Mouse (Mus musculus): Measurements from ENCODE around the gene Ttll6. TPM values are rescaled to one million over a fixed set of nuclear protein-coding genes. Genes with fewer than 3 reads are reported as not detected.

Gene Ttll6
- polyA plus RNA-seq, 1 experiment from 2014 or later, result not detected

- Histone ChIP-seq H3K36me3 (ENCODE audit: control insufficient read depth, insufficient read depth, low read length) (no peaks in the 10 kb centered on the region), H3K4me1 (replicated peaks; ENCODE audit: control insufficient read depth, insufficient read depth, low read length) (peaks cover 2% of the 10 kb centered on the region; the same call in 1 of the 2 replicates), H3K27me3 (replicated peaks; ENCODE audit: control insufficient read depth, insufficient read depth, low read length) (peaks cover 100% of the 10 kb centered on the region), H3K9ac (ENCODE audit: low read depth, low read length) (no peak overlapping the region), H3K27ac (ENCODE audit: low read depth, low read length) (no peak overlapping the region), H3K4me2 (no peak overlapping the region), H3K9me3 (ENCODE audit: control insufficient read depth, low read length) (no peaks in the 10 kb centered on the region), H3K4me3 (ENCODE audit: low read depth, low read length) (no peak overlapping the region)
- WGBS, result 2% methylated on average over 25 of the region's 25 CpGs
- DNase-seq (ENCODE audit: low spot score), result no peak
- ATAC-seq (replicated peaks; ENCODE audit: low FRiP score), result no peak
Observed at GRCm38 (mm10) chr11:96172511-96173287, 39.1 kb downstream of the Ttll6 start.

GRCm38 (mm10) chr11:96173288-96173840 lies 39.8 kb downstream of the Ttll6 start:
- WGBS, result 2% methylated on average over 16 of the region's 16 CpGs
- Histone ChIP-seq H3K4me3 (ENCODE audit: low read depth, low read length) (no peak overlapping the region), H3K27me3 (replicated peaks; ENCODE audit: control insufficient read depth, insufficient read depth, low read length) (peaks cover 100% of the 10 kb centered on the region), H3K4me1 (replicated peaks; ENCODE audit: control insufficient read depth, insufficient read depth, low read length) (peaks cover 2% of the 10 kb centered on the region; the same call in 1 of the 2 replicates), H3K9me3 (ENCODE audit: control insufficient read depth, low read length) (no peaks in the 10 kb centered on the region), H3K4me2 (no peak overlapping the region), H3K9ac (ENCODE audit: low read depth, low read length) (no peak overlapping the region), H3K27ac (ENCODE audit: low read depth, low read length) (no peak overlapping the region), H3K36me3 (ENCODE audit: control insufficient read depth, insufficient read depth, low read length) (no peaks in the 10 kb centered on the region)
- no peak for DNase-seq (ENCODE audit: low spot score)
- no peak for ATAC-seq (replicated peaks; ENCODE audit: low FRiP score)

- no peak for ATAC-seq (replicated peaks; ENCODE audit: low FRiP score)
- WGBS, result 3% methylated on average over 6 of the region's 6 CpGs
Observed at GRCm38 (mm10) chr11:96174881-96175280, 41.3 kb downstream of the Ttll6 start.

GRCm38 (mm10) chr11:96175511-96175910 lies 41.9 kb downstream of the Ttll6 start:
- peaks cover 2% of the 10 kb centered on the region; the same call in 1 of the 2 replicates for H3K4me1 ChIP-seq (replicated peaks; ENCODE audit: control insufficient read depth, insufficient read depth, low read length)
- H3K27ac ChIP-seq (ENCODE audit: low read depth, low read length), result no peak overlapping the region
- ATAC-seq (replicated peaks; ENCODE audit: low FRiP score), result no peak
- H3K9me3 ChIP-seq (ENCODE audit: control insufficient read depth, low read length), result no peaks in the 10 kb centered on the region
- no peak overlapping the region for H3K4me3 ChIP-seq (ENCODE audit: low read depth, low read length)
- H3K36me3 ChIP-seq (ENCODE audit: control insufficient read depth, insufficient read depth, low read length), result no peaks in the 10 kb centered on the region
- 3% methylated on average over 17 of the region's 17 CpGs for WGBS
- H3K27me3 ChIP-seq (replicated peaks; ENCODE audit: control insufficient read depth, insufficient read depth, low read length), result peaks cover 100% of the 10 kb centered on the region
- H3K4me2 ChIP-seq, result no peak overlapping the region
- no peak for DNase-seq (ENCODE audit: low spot score)
- H3K9ac ChIP-seq (ENCODE audit: low read depth, low read length), result no peak overlapping the region

More at GRCm38 (mm10) chr11:96174881-96175280, 41.3 kb downstream of the Ttll6 start:
- Histone ChIP-seq H3K4me2 (no peak overlapping the region), H3K9ac (ENCODE audit: low read depth, low read length) (no peak overlapping the region), H3K4me1 (replicated peaks; ENCODE audit: control insufficient read depth, insufficient read depth, low read length) (peaks cover 2% of the 10 kb centered on the region; the same call in 1 of the 2 replicates), H3K9me3 (ENCODE audit: control insufficient read depth, low read length) (no peaks in the 10 kb centered on the region), H3K27me3 (replicated peaks; ENCODE audit: control insufficient read depth, insufficient read depth, low read length) (peaks cover 100% of the 10 kb centered on the region), H3K4me3 (ENCODE audit: low read depth, low read length) (no peak overlapping the region), H3K36me3 (ENCODE audit: control insufficient read depth, insufficient read depth, low read length) (no peaks in the 10 kb centered on the region), H3K27ac (ENCODE audit: low read depth, low read length) (no peak overlapping the region)
- no peak for DNase-seq (ENCODE audit: low spot score)

GRCm38 (mm10) chr11:96175951-96176530 lies 42.5 kb downstream of the Ttll6 start:
- WGBS, result 4% methylated on average over 9 of the region's 9 CpGs
- Histone ChIP-seq H3K4me1 (replicated peaks; ENCODE audit: control insufficient read depth, insufficient read depth, low read length) (peaks cover 2% of the 10 kb centered on the region; the same call in 1 of the 2 replicates), H3K4me2 (no peak overlapping the region), H3K9ac (ENCODE audit: low read depth, low read length) (no peak overlapping the region), H3K27me3 (replicated peaks; ENCODE audit: control insufficient read depth, insufficient read depth, low read length) (peaks cover 100% of the 10 kb centered on the region), H3K9me3 (ENCODE audit: control insufficient read depth, low read length) (no peaks in the 10 kb centered on the region), H3K36me3 (ENCODE audit: control insufficient read depth, insufficient read depth, low read length) (no peaks in the 10 kb centered on the region), H3K4me3 (ENCODE audit: low read depth, low read length) (no peak overlapping the region), H3K27ac (ENCODE audit: low read depth, low read length) (no peak overlapping the region)
- ATAC-seq (replicated peaks; ENCODE audit: low FRiP score) (no peak), DNase-seq (ENCODE audit: low spot score) (no peak)

- 3% methylated on average over 10 of the region's 10 CpGs for WGBS
- H3K9me3 ChIP-seq (ENCODE audit: control insufficient read depth, low read length), result no peaks in the 10 kb centered on the region
- no peak for ATAC-seq (replicated peaks; ENCODE audit: low FRiP score)
Observed at GRCm38 (mm10) chr11:96176841-96177240, 43.3 kb downstream of the Ttll6 start.

GRCm38 (mm10) chr11:96177546-96178174 lies 44.1 kb downstream of the Ttll6 start:
- no peak overlapping the region for H3K9ac ChIP-seq (ENCODE audit: low read depth, low read length)
- no peaks in the 10 kb centered on the region for H3K36me3 ChIP-seq (ENCODE audit: control insufficient read depth, insufficient read depth, low read length)
- no peak for DNase-seq (ENCODE audit: low spot score)
- no peak overlapping the region for H3K27ac ChIP-seq (ENCODE audit: low read depth, low read length)
- ATAC-seq (replicated peaks; ENCODE audit: low FRiP score), result no peak
- peaks cover 2% of the 10 kb centered on the region; the same call in 1 of the 2 replicates for H3K4me1 ChIP-seq (replicated peaks; ENCODE audit: control insufficient read depth, insufficient read depth, low read length)
- 2% methylated on average over 26 of the region's 27 CpGs for WGBS
- no peak overlapping the region for H3K4me2 ChIP-seq
- no peaks in the 10 kb centered on the region for H3K9me3 ChIP-seq (ENCODE audit: control insufficient read depth, low read length)
- H3K27me3 ChIP-seq (replicated peaks; ENCODE audit: control insufficient read depth, insufficient read depth, low read length), result peaks cover 100% of the 10 kb centered on the region
- no peak overlapping the region for H3K4me3 ChIP-seq (ENCODE audit: low read depth, low read length)

More at GRCm38 (mm10) chr11:96176841-96177240, 43.3 kb downstream of the Ttll6 start:
- no peak overlapping the region for H3K27ac ChIP-seq (ENCODE audit: low read depth, low read length)
- no peak overlapping the region for H3K4me3 ChIP-seq (ENCODE audit: low read depth, low read length)
- H3K4me2 ChIP-seq, result no peak overlapping the region
- peaks cover 2% of the 10 kb centered on the region; the same call in 1 of the 2 replicates for H3K4me1 ChIP-seq (replicated peaks; ENCODE audit: control insufficient read depth, insufficient read depth, low read length)
- no peak for DNase-seq (ENCODE audit: low spot score)
- H3K36me3 ChIP-seq (ENCODE audit: control insufficient read depth, insufficient read depth, low read length), result no peaks in the 10 kb centered on the region
- H3K27me3 ChIP-seq (replicated peaks; ENCODE audit: control insufficient read depth, insufficient read depth, low read length), result peaks cover 100% of the 10 kb centered on the region
- H3K9ac ChIP-seq (ENCODE audit: low read depth, low read length), result no peak overlapping the region

GRCm38 (mm10) chr11:96178356-96178755 lies 44.8 kb downstream of the Ttll6 start:
- H3K27ac ChIP-seq (ENCODE audit: low read depth, low read length), result no peak overlapping the region
- WGBS, result 2% methylated on average over 8 of the region's 8 CpGs
- H3K36me3 ChIP-seq (ENCODE audit: control insufficient read depth, insufficient read depth, low read length), result no peaks in the 10 kb centered on the region
- H3K4me1 ChIP-seq (replicated peaks; ENCODE audit: control insufficient read depth, insufficient read depth, low read length), result no peaks in the 10 kb centered on the region
- no peak overlapping the region for H3K4me3 ChIP-seq (ENCODE audit: low read depth, low read length)
- H3K9me3 ChIP-seq (ENCODE audit: control insufficient read depth, low read length), result no peaks in the 10 kb centered on the region
- DNase-seq (ENCODE audit: low spot score), result no peak
- no peak overlapping the region for H3K9ac ChIP-seq (ENCODE audit: low read depth, low read length)
- no peak overlapping the region for H3K4me2 ChIP-seq
- H3K27me3 ChIP-seq (replicated peaks; ENCODE audit: control insufficient read depth, insufficient read depth, low read length), result peaks cover 99% of the 10 kb centered on the region
- ATAC-seq (replicated peaks; ENCODE audit: low FRiP score), result no peak
